Mouse (Mus musculus) ES-Bruce4 (cell line): Measurements from ENCODE around the gene Emp1.

Experiments
- EP300 ChIP-seq: IDR thresholded peaks from 2 replicates; pipeline ENCODE4 v1.6.1; 2011; ENCODE audit warnings: low read depth, low read length; ENCODE audit not compliant: insufficient read depth
- POLR2A ChIP-seq: IDR thresholded peaks from one replicate; pipeline ENCODE4 v1.8.1; 2011; ENCODE audit warnings: low read length; ENCODE audit not compliant: insufficient read depth

- no peak for TF ChIP-seq EP300
- TF ChIP-seq POLR2A = no peak
Measured at GRCm38 (mm10) chr6:135418223-135418824, 56.0 kb downstream of the Emp1 start.
